Mouse (Mus musculus) heart, postnatal 4 days (tissue): ENCODE data around the gene Galnt6. TPM values are rescaled to one million over a fixed set of nuclear protein-coding genes. Genes with fewer than 3 reads are reported as not detected.
A peak's percentile ranks its signal among the peaks of the same experiment; 100 is the strongest.

Experiments
- DNase-seq: peaks from one replicate; pipeline ENCODE4 v3.0.0; 2021
- total RNA-seq, 2 experiments: library from RNA; stranded (reverse); gene quantifications; 2 replicates each; pipeline ENCODE4 v1.2.3; 2021

Galnt6 gene
- total RNA-seq, 2 experiments from 2014 or later = 1.3 to 1.6 TPM

- no peak for DNase-seq
Observed at GRCm38 (mm10) chr15:100720066-100720465, 9.1 kb downstream of the Galnt6 start.

DNA sequence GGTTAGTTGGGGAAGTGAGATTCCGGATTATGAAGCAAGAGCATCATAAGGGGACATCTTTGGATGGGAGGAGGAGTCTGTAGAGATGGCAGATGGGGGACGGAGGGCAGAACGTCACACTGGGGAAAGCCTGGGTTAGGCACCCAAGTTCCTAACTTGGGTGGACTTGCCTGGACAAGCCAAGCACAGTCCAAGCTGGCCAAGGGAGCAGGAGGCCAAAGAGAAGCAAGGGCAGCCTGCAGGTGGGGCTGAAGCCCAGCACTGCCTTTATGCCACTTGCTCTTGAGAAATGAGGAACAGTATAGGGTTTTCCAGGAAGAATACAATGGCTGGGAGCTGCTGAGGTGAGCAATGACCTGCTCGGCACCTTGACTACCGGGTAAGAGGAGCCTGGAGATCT is 10.0 kb downstream of the Galnt6 start:
- no peak for DNase-seq

- DNase-seq = no peak
Observed at GRCm38 (mm10) chr15:100718572-100718971, 10.6 kb downstream of the Galnt6 start.

DNA sequence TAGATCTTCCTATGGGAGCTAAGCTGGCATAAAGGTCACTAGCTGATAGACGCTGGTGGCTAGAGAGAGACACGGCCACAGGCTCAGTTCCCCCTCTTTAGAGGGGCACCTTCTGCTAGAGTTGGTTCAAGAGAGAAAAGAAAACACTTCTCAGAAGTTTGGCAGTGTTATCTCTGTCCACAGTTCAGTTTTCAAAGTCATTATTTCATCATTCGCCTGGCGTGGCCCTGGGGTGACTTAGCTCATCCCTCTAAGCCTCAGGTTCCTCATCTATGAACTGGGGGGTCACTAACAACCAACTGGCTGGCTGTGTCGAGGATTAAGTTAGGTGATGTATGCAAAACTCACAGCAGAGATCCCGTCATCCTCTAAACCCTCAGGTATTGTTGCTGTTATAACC is 11.2 kb downstream of the Galnt6 start:
- DNase-seq = no peak

- peak; percentile 32 for DNase-seq
Observed at GRCm38 (mm10) chr15:100715399-100715993, 13.7 kb downstream of the Galnt6 start.

GRCm38 (mm10) chr15:100714470-100714869 is 14.7 kb downstream of the Galnt6 start:
- DNase-seq = no peak

GRCm38 (mm10) chr15:100710838-100711237 is 18.3 kb downstream of the Galnt6 start:
- no peak for DNase-seq

GRCm38 (mm10) chr15:100708433-100709078 is 20.6 kb downstream of the Galnt6 start:
- DNase-seq = no peak

DNA sequence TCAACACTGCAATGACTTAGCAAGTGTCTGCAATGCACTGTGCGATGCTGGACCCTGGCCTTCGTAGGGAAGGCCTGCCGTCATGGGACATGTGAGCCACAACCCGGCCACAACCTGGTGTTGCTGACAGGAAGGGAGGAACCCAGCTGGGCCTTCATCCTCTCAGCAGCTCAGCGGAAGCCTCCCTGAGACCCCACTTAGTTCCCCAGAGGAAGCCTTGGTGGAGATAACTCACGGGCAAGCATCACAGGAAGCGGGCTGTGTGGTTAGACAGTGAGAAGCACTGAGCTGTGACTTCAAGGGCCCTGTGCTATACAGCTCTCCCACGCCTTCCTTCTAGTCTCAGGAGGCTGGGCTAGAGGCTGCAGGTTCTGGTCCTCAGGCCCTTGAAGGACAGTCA is 22.9 kb downstream of the Galnt6 start:
- DNase-seq = no peak

DNA sequence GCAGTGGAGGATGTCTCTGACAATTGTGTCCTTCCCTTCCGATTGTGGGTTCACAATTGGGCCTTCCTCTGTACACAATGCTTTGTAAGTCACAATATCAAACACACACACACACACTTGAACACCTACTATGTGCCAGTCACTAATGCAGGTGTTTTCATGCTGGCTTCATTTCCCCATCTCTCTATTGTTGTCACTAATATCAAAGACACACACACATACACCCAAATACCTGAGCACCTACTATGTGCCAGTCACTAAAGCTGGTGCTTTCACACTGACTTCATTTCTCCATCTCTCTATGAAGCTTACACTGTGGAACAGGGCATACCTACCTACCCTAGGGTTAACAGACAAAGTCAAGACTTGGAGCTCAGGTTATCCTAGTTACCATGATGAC is 23.8 kb downstream of the Galnt6 start:
- no peak for DNase-seq

GRCm38 (mm10) chr15:100703913-100704312 is 25.3 kb downstream of the Galnt6 start:
- DNase-seq = no peak

DNA sequence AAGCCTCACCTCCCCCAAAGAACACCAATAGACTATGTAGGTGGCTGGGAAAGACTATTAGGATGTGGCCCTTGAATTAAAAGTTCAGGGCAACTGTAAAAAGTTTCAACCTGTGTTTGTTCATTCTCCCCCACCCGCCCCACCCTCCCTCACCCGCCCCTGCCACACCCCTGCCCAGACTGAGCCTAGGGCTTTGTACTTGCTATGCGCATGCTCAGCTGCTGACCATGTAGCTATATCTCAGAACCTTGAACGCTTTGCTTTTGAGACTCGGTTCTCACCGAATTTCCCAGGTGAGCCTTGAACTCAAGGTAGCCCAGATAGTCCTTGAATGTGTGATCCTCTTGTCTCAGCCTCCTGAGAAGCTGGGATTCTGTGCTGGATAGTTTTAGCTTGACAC is 27.3 kb downstream of the Galnt6 start:
- no peak for DNase-seq

GRCm38 (mm10) chr15:100701108-100701507 is 28.1 kb downstream of the Galnt6 start:
- DNase-seq = no peak

GRCm38 (mm10) chr15:100700424-100700823 is 28.8 kb downstream of the Galnt6 start:
- DNase-seq = no peak

DNA sequence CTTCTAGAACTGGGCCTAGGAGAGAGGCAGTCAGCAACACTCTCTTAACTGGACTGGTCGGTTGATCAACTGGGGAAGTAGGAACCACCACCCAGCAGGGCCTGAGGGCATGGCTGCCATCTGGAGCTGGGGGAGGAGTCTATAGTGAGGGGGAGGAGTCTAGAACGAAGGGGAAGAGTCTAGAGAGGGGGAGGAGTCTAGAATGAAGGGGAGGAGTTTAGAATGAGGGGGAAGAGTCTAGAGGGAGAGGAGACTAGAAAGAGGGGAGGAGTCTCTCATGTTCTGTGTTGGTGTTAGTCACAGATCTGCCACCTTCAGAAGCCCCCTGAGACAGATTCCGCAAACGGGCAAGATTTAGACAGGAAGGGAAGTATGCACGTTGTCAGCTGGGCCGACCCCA is 29.8 kb downstream of the Galnt6 start:
- DNase-seq = no peak

DNA sequence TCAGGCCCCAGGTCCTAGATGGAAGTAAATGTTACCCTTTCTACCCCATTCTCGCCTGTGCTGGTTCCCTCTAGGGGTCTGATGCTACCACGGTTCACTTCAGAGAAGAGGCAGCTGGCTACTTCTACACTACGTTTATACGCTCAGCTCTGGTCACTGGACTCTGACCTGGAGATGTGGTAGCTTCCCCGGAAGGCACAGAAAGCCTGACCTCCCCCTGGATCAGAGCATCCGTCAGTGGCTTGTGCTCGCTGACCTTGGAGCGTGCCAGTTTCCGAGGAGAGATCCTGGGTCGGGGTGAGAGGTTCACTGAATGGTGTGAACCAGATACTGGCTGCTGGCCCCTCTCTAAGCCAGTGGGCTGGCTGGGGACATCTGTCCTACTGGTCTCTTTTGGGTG is 31.1 kb downstream of the Galnt6 start:
- DNase-seq = no peak

- no peak for DNase-seq
Observed at GRCm38 (mm10) chr15:100694406-100694805, 34.8 kb downstream of the Galnt6 start.

DNA sequence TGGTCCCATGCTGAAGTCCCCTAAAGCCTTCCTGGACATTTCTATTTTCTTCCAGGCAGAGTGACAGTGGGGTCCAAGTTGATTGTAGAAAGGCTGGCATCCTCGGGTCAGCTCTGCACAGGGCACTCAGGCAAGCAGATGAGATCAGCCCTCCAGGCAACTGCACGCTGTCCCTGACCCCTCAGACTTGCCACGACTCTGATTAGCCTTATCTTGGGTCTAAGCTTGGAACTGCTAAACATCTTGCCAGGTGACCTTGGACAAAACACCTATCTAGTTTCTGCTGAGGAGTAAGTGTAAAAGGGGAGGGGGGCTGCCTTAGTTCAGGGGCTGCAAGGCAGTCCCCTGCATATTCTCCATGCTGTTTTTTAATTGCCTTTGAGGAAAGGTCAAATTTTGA is 37.2 kb downstream of the Galnt6 start:
- no peak for DNase-seq

DNA sequence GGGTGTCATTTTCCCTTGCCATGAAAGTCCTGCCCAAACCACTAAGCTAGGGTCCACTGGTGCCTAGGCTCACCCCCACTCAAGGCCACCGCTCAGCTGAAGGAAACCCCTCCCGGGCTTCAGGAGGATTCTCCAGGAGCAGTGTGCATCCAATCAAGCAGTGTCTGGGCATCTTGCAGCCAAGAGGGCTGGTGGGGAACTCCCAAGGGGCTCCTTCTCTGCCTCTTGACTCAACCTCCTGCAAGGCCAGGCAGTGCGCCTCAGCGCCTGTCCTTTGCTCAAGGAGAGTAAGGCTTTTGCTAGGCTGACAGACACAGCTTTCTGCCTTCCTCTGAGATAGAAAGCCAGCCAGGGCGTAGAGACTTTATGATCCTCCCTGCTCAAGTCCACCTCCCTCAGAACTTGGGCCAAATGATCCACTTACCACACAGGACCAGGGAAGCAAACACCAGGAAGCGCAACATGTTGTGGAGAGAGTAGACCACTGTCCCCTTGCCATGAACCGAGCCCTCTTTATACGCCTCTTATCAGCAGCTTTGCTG is 41.7 kb downstream of the Galnt6 start, which contains the start of gene Cela1:
Gene Cela1 (minus strand): TSS at position 492 of the 542 bp plus-strand sequence.
- DNase-seq = no peak

DNA sequence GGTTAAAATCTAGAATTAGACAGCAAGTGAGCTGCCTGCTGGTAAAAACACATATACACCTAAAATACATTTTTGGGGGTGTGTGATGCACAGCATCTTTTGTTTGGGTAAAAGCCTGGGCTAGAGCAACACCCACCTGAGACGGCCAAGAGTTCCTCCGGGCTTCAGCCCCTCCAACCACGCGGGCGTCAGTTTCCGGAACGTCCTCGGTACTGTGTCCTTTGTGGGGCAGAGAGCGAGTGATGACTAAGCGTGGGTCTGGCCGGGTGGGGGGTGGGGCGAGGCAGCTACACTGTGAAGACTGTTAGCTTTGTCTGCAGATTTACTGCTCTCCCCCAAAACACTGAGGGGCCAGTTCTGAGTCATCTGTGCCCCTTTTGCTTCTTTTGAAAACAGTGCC is 42.2 kb downstream of the Galnt6 start:
- no peak for DNase-seq

DNA sequence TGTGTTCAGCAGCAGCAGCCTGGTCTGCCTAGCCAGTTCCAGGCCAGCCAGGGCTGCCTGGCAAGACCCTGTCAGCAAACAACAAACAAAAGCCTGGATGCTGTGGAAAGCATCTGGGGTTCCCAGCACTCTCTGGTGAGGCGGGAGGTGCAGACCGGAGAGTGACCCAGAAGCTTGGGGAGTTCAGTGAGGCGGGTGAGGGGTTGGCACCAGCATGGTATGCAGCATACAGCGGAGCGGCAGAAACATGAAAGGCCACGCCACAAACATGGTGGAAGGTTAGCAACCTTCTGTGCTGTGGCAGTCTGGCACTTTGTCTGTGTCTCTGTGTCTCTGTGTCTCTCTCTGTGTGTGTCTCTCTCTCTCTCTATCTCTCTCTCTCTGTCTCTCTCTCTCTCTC is 42.7 kb downstream of the Galnt6 start:
- DNase-seq = no peak

GRCm38 (mm10) chr15:100685849-100686248 is 43.3 kb downstream of the Galnt6 start:
- no peak for DNase-seq

- DNase-seq = no peak
Observed at GRCm38 (mm10) chr15:100685255-100685654, 43.9 kb downstream of the Galnt6 start.

- no peak for DNase-seq
Observed at GRCm38 (mm10) chr15:100684450-100684849, 44.7 kb downstream of the Galnt6 start.
